Mouse (Mus musculus) CH12.LX (cell line): ENCODE results near the gene Slc25a10. TPM values are rescaled to one million over a fixed set of nuclear protein-coding genes. Genes with fewer than 3 reads are reported as not detected.

Experiments used
- DNase-seq: peaks from one replicate; pipeline ENCODE4 v3.0.0-alpha.2; 2013; ENCODE audit errors: extremely low read depth
- H3K27ac ChIP-seq: 2 replicates; pipeline ENCODE4 v1.5.1; 2012; ENCODE audit warnings: low read depth, mild to moderate bottlenecking, control low read depth, moderate library complexity; ENCODE audit not compliant: insufficient read depth
- H3K27me3 ChIP-seq: replicated peaks from 2 replicates; pipeline ENCODE3; 2012; ENCODE audit warnings: inconsistent platforms
- H3K36me3 ChIP-seq, 2 experiments: replicated peaks in 1 of 2; 2 replicates each; pipeline versions ENCODE3 to v1.6.1; 2012; ENCODE audit warnings: inconsistent platforms in 1 of 2, low read length in 1 of 2, mild to moderate bottlenecking in 1 of 2, mixed read lengths in 1 of 2, moderate library complexity in 1 of 2; ENCODE audit not compliant: control insufficient read depth in 1 of 2, insufficient read depth in 1 of 2
- H3K4me1 ChIP-seq, 2 experiments: 2 replicates each; pipeline ENCODE4 v1.6.1; 2012; ENCODE audit warnings: inconsistent platforms in 1 of 2, moderate library complexity in 1 of 2; ENCODE audit not compliant: insufficient read depth in 2 of 2, control insufficient read depth in 1 of 2
- H3K4me2 ChIP-seq: 2 replicates; pipeline ENCODE4 v1.6.1; 2012; ENCODE audit warnings: low read depth, mild to moderate bottlenecking, control low read depth; ENCODE audit not compliant: poor library complexity, insufficient read depth, severe bottlenecking
- H3K4me3 ChIP-seq, 3 experiments: fragments of 150-350 bp in 1 of 3; sonication (generic) in 1 of 3; replicated peaks in 1 of 3; 2 replicates each; pipeline versions ENCODE3 to v1.5.1; 2011 to 2012; ENCODE audit warnings: low read depth in 2 of 3, low read length in 2 of 3, mild to moderate bottlenecking in 2 of 3, moderate library complexity in 2 of 3, control low read depth in 1 of 3, improper control_type of control experiment in 1 of 3, inconsistent platforms in 1 of 3, mixed read lengths in 1 of 3; ENCODE audit not compliant: poor library complexity in 1 of 3
- H3K79me2 ChIP-seq: replicated peaks from 2 replicates; pipeline ENCODE4 v1.6.1; 2012; ENCODE audit warnings: mild to moderate bottlenecking, moderate library complexity; ENCODE audit not compliant: control insufficient read depth, poor library complexity, insufficient read depth, severe bottlenecking; ENCODE audit errors: extremely low read depth
- H3K9ac ChIP-seq: 2 replicates; pipeline ENCODE4 v1.6.1; 2012; ENCODE audit warnings: low read depth, mild to moderate bottlenecking, control low read depth, moderate library complexity; ENCODE audit not compliant: insufficient read depth
- H3K9me3 ChIP-seq: replicated peaks from 2 replicates; pipeline ENCODE3; 2012; ENCODE audit warnings: low read length, inconsistent platforms, mixed read lengths
- ELF1 ChIP-seq: IDR thresholded peaks from 2 replicates; pipeline ENCODE4 v1.6.1; 2014; ENCODE audit warnings: low read depth, mild to moderate bottlenecking, inconsistent platforms, low read length, improper control_type of control experiment
- IRF4 ChIP-seq: IDR thresholded peaks from 2 replicates; pipeline ENCODE4 v1.6.1; 2014; ENCODE audit warnings: low read depth, mild to moderate bottlenecking, inconsistent platforms, low read length, improper control_type of control experiment
- JUND ChIP-seq: conservative IDR thresholded peaks from 2 replicates; pipeline ENCODE4 v1.6.1; 2011; ENCODE audit warnings: low read depth, low read length, improper control_type of control experiment
- MAFK ChIP-seq: IDR thresholded peaks from 2 replicates; pipeline ENCODE4 v1.6.1; 2011; ENCODE audit warnings: low read length, improper control_type of control experiment; ENCODE audit not compliant: insufficient replicate concordance
- MAX ChIP-seq: IDR thresholded peaks from 2 replicates; pipeline ENCODE4 v1.6.1; 2011; ENCODE audit warnings: low read length, improper control_type of control experiment
- MEF2A ChIP-seq: IDR thresholded peaks from 2 replicates; pipeline ENCODE4 v1.6.1; 2014; ENCODE audit warnings: low read depth, mild to moderate bottlenecking, inconsistent platforms, low read length, improper control_type of control experiment, borderline replicate concordance
- MXI1 ChIP-seq: IDR thresholded peaks from 2 replicates; pipeline ENCODE4 v1.6.1; 2011; ENCODE audit warnings: mild to moderate bottlenecking, low read depth, low read length, improper control_type of control experiment
- NELFE ChIP-seq: IDR thresholded peaks from 2 replicates; pipeline ENCODE4 v1.6.1; 2011; ENCODE audit warnings: low read depth, low read length, improper control_type of control experiment
- NRF1 ChIP-seq: IDR thresholded peaks from 2 replicates; pipeline ENCODE4 v1.6.1; 2014; ENCODE audit warnings: low read depth, mild to moderate bottlenecking, inconsistent platforms, low read length, improper control_type of control experiment, moderate library complexity
- PAX5 ChIP-seq: IDR thresholded peaks from 2 replicates; pipeline ENCODE4 v1.6.1; 2012; ENCODE audit warnings: low read length, inconsistent platforms, mixed read lengths
- dilution Hi-C: fragments of 300-500 bp; cut with MboI; formaldehyde crosslinking; loops from 2 replicates; pipeline ENCODE4 v1.14.3; 2020; ENCODE audit warnings: low sequenced_read_pairs; ENCODE audit not compliant: extremely low pct_unique_long_range_greater_than_20kb, extremely low pct_ligation_motif_present
- in situ Hi-C: fragments of 300-500 bp; cut with MboI; formaldehyde crosslinking; loops from 3 replicates; pipeline ENCODE4 v1.14.3; 2019; ENCODE audit warnings: low sequenced_read_pairs, low pct_ligation_motif_present, low pct_unique_long_range_greater_than_20kb, mixed read lengths
- polyA plus RNA-seq: library from polyadenylated mRNA; unstranded; fragments of >175 nt; gene quantifications from 2 replicates; pipeline ENCODE4 v1.2.1, GENCODE M21; 2012; ENCODE audit warnings: low read depth; ENCODE audit not compliant: insufficient read length
- total RNA-seq, 2 experiments: library from RNA; depleted of rRNA; stranded (reverse); fragments of 300-350 nt in 1 of 2; fragments of >200 nt in 1 of 2; gene quantifications; 2 replicates each; pipeline ENCODE4 v1.2.3; 2012 to 2014

The Slc25a10 gene
- total and polyA plus RNA-seq, 3 experiments: 32.9 to 45.9 (median 34.6) TPM

GRCm38 (mm10) chr11:120534093-120534492 is 42.5 kb downstream of the Slc25a10 start:
- in situ Hi-C loops: no loop called here
- Histone ChIP-seq H3K4me2 (no peak overlapping the region), H3K27ac (no peak overlapping the region), H3K9ac (no peak overlapping the region), H3K79me2 (no peaks in the 10 kb centered on the region), H3K9me3 (peaks cover 9% of the 10 kb centered on the region), H3K27me3 (peaks cover 40% of the 10 kb centered on the region), H3K4me1 (peaks cover 16 to 30% of the 10 kb centered on the region in 2 experiments), H3K4me3 (no peak overlapping the region), H3K36me3 (no peaks in the 10 kb centered on the region)
- DNase-seq: no peak
- dilution Hi-C loops: no loop called here
- TF ChIP-seq IRF4 (no peak), MAFK (no peak), MEF2A (no peak), PAX5 (no peak), NRF1 (no peak)

DNA sequence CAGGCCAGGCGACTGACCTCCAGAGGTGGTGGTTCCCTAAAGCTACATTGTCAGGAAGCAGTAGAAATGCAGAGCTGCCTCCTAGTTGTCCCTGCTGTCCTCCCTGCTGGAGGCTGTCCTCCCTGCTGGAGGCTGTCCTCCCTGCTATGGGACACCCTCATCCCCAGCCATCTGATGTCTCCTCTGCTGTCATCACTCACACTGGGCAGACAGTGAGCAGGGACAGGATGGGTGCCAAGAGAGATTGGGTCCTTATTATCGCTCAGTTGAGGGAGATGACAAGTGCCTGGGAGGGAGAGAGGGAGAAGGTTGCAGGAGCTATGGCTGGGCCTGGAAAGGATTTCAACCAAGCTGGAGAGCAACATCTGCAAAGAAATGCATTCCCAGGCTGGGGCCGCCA is 43.5 kb downstream of the Slc25a10 start:
- no peak for TF ChIP-seq IRF4
- no peak for TF ChIP-seq MAFK
- TF ChIP-seq MXI1: no peak
- no peak for TF ChIP-seq NELFE
- TF ChIP-seq MAX: no peak
- DNase-seq: no peak
- Histone ChIP-seq H3K79me2 (no peaks in the 10 kb centered on the region), H3K27ac (no peak overlapping the region), H3K4me3 (no peak overlapping the region), H3K4me1 (peaks cover 27 to 30% of the 10 kb centered on the region in 2 experiments), H3K36me3 (no peaks in the 10 kb centered on the region), H3K9ac (no peak overlapping the region), H3K9me3 (peaks cover 8% of the 10 kb centered on the region), H3K27me3 (peaks cover 38% of the 10 kb centered on the region), H3K4me2 (no peak overlapping the region)
- dilution Hi-C loops (no loop called here), in situ Hi-C loops (no loop called here)

DNA sequence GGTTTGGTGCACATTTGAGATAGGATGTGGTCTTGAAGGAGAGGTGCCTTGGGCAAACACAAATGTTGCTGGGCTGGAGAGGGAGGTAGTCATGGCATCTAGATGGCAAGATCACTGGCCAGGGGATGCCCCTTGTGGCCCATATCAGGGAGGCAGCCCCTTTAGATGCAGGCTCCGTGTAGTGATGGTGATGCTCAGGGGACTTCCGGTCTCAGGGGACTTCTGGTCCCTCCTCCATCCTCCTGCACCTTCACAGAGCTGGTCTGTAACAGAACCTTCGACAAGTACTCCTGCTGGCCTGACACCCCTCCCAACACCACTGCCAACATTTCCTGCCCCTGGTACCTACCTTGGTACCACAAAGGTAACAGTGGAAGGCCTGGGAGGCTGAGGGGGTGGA is 44.2 kb downstream of the Slc25a10 start:
- Histone ChIP-seq H3K9ac (no peak overlapping the region), H3K4me2 (no peak overlapping the region), H3K27me3 (peaks cover 38% of the 10 kb centered on the region), H3K9me3 (peaks cover 4% of the 10 kb centered on the region), H3K4me1 (peaks cover 27 to 37% of the 10 kb centered on the region in 2 experiments), H3K4me3 (no peak overlapping the region), H3K27ac (no peak overlapping the region)
- in situ Hi-C loops (no loop called here), dilution Hi-C loops (no loop called here)
- DNase-seq: peak; percentile 66
- no peak for TF ChIP-seq JUND
- TF ChIP-seq ELF1: peak; percentile 72
- TF ChIP-seq, all 38 proteins: peak for 1
- no peaks in the 10 kb centered on the region for H3K79me2 ChIP-seq
- H3K36me3 ChIP-seq: peaks cover 0 to 2% of the 10 kb centered on the region in 2 experiments
